Mouse (Mus musculus): ENCODE measurements at regions not wholly inside any gene's neighbourhood (a gene's known extent, or its start where the extent isn't known, plus 50 kb on each side); places are given as distances from the start of the nearest gene placed in this dataset.
"Not testable (repeated sequence)": the region's sequence is repeated elsewhere in the genome, so short reads cannot be mapped to it uniquely, and the experiment has no call there.

DNA sequence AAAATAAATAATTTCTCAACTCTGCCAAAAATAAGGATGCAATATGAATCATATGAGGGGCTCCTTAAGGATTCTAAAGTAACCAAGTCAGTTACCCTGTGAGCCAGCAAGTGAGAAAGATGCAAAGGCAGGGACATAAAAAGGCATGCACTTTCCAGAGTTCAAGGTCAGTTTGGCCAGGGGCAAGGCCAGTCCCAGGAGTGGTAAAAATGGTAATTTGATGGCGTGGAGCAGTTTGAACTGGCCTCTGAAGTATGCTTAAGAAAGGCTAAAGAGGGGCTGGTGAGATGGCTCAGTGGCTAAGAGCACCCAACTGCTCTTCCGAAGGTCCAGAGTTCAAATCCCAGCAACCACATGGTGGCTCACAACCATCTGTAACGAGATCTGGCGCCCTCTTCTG lies 68.8 kb downstream of the BC005561 start:
- DNase-seq (ENCODE audit: low read depth, low spot score); in situ Hi-C loops (cut with MboI; ENCODE audit: low pct_unique_long_range_greater_than_20kb); CTCF ChIA-PET; POLR2A ChIA-PET; H3K27me3 ChIP-seq; ATAC-seq: not testable (repeated sequence)

DNA sequence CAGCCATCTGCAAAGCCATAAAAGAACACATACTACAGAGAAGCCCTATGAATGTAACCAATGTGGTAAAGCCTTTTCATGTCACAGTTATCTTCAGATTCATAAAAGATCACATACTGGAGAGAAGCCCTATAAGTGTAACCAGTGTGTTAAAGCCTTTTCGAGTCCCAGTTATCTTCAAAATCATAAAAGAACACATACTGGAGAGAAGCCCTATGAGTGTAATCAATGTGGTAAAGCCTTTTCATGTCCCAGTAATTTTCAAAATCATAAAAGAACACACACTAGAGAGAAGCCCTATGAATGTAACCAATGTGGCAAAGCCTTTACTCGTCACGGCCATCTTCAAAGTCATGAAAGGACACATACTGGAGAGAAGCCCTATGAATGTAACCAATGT lies 74.2 kb downstream of the BC005561 start:
- POLR2A ChIA-PET; H3K27me3 ChIP-seq; in situ Hi-C loops (cut with MboI; ENCODE audit: low pct_unique_long_range_greater_than_20kb); ATAC-seq; CTCF ChIA-PET: not testable (repeated sequence)
- peak; percentile 1 for DNase-seq (ENCODE audit: low read depth, low spot score)

DNA sequence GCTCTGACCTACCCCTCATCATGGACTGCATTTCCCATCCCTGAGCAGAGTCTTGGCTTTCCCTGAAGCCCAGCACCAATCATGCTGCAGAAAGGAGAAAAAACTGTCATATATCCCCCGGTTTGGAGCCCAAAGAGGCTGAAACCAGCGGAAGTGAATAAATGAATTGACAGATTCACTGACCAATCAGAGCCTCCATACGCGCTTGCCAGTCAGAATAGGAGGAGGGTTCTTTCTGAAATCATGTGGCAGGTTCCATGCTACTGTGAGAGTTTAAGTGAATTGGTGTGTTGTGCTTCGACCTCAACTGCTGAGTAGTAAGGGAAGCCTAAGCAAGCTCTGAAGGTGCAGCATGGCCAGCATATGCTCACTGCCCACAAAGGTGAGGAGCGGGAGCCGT lies 101.0 kb downstream of the BC005561 start:
- no peaks in the 10 kb centered on the region for H3K27me3 ChIP-seq
- CTCF ChIA-PET: no interaction called here
- ATAC-seq (no peak), DNase-seq (ENCODE audit: low read depth, low spot score) (no peak)
- TF ChIP-seq CTCF (IDR thresholded peaks at IDR 0.05): no peak
- in situ Hi-C loops (cut with MboI; ENCODE audit: low pct_unique_long_range_greater_than_20kb): no loop called here
- POLR2A ChIA-PET: no interaction called here
